Mouse (Mus musculus) limb, embryonic 12.5 days (tissue): ENCODE data around the gene Cnmd. TPM values are rescaled to one million over a fixed set of nuclear protein-coding genes. Genes with fewer than 3 reads are reported as not detected.

ENCODE experiments used
- ATAC-seq: fragments of 200-750 bp; cut with Nextera tagmentation; 2 replicates; pipeline ENCODE4 v1.8.0; 2017; ENCODE audit warnings: low read depth, moderate TSS enrichment; ENCODE audit not compliant: insufficient number of reproducible peaks, insufficient read depth, low FRiP score, low TSS enrichment
- H3K27ac ChIP-seq: fragments of 300-500 bp; sonication (generic); 2 replicates; pipeline ENCODE4 v1.5.1; 2016; ENCODE audit warnings: mild to moderate bottlenecking, moderate library complexity
- H3K27me3 ChIP-seq: fragments of 300-500 bp; sonication (generic); 2 replicates; pipeline ENCODE4 v1.6.1; 2016; ENCODE audit warnings: mild to moderate bottlenecking, moderate library complexity
- H3K36me3 ChIP-seq: fragments of 300-500 bp; sonication (generic); 2 replicates; pipeline ENCODE4 v1.6.1; 2016; ENCODE audit warnings: mild to moderate bottlenecking, moderate library complexity
- H3K4me1 ChIP-seq: fragments of 300-500 bp; sonication (generic); replicated peaks from 2 replicates; pipeline ENCODE4 v1.6.1; 2016
- H3K4me2 ChIP-seq: fragments of 300-500 bp; sonication (generic); 2 replicates; pipeline ENCODE4 v1.6.1; 2016; ENCODE audit warnings: mild to moderate bottlenecking, moderate library complexity
- H3K4me3 ChIP-seq: fragments of 300-500 bp; sonication (generic); replicated peaks from 2 replicates; pipeline ENCODE4 v1.5.1; 2016; ENCODE audit warnings: mild to moderate bottlenecking
- H3K9ac ChIP-seq: fragments of 300-500 bp; sonication (generic); replicated peaks from 2 replicates; pipeline ENCODE4 v1.6.1; 2016; ENCODE audit warnings: mild to moderate bottlenecking, moderate library complexity
- H3K9me3 ChIP-seq: fragments of 300-500 bp; sonication (generic); 2 replicates; pipeline ENCODE4 v1.6.1; 2016; ENCODE audit warnings: mild to moderate bottlenecking, moderate library complexity
- WGBS: fragments of 180-500 bp; shearing (Covaris S2); methylation state at CpG from one replicate; pipeline ENCODE4 v1.1.7; 2016; 5-methylcytosine and 5-hydroxymethylcytosine counted together
- polyA plus RNA-seq: library from polyadenylated mRNA; unstranded; fragments of >200 nt; fragmentation: Nextera tagmentation; extraction: Ambion mirVana; gene quantifications from 2 replicates; pipeline ENCODE4 v1.2.1, GENCODE M21; 2016

Gene Cnmd
- polyA plus RNA-seq, 1 experiment from 2014 or later = 25.1 TPM

- peaks cover 14% of the 10 kb centered on the region for H3K4me1 ChIP-seq
- peaks cover 10% of the 10 kb centered on the region; the same call in 1 of the 2 replicates for H3K27me3 ChIP-seq
- H3K9me3 ChIP-seq = no peaks in the 10 kb centered on the region
- H3K4me3 ChIP-seq = no peak overlapping the region
- WGBS = 83% methylated on average over 9 of the region's 9 CpGs
- ATAC-seq = no peak
- no peak overlapping the region for H3K27ac ChIP-seq
- no peaks in the 10 kb centered on the region for H3K36me3 ChIP-seq
- H3K4me2 ChIP-seq = no peak overlapping the region
- H3K9ac ChIP-seq = no peak overlapping the region
Observed at GRCm38 (mm10) chr14:79642063-79642462, 19.9 kb downstream of the Cnmd start.

GRCm38 (mm10) chr14:79636814-79637213 lies 25.2 kb downstream of the Cnmd start:
- no peak overlapping the region for H3K4me3 ChIP-seq
- H3K9ac ChIP-seq = no peak overlapping the region
- H3K9me3 ChIP-seq = no peaks in the 10 kb centered on the region
- no peak overlapping the region for H3K4me2 ChIP-seq
- H3K4me1 ChIP-seq = 0 out of 2 replicates have a peak, but pooled peaks cover 4% of the 10 kb centered on the region
- no peak for ATAC-seq
- no peaks in the 10 kb centered on the region for H3K27me3 ChIP-seq
- no peak overlapping the region for H3K27ac ChIP-seq
- H3K36me3 ChIP-seq = peaks cover 13% of the 10 kb centered on the region
- WGBS = 53% methylated on average over 4 of the region's 4 CpGs

- Histone ChIP-seq H3K27me3 (no peaks in the 10 kb centered on the region), H3K4me2 (no peak overlapping the region), H3K36me3 (peaks cover 47% of the 10 kb centered on the region), H3K9ac (no peak overlapping the region), H3K4me1 (0 out of 2 replicates have a peak, but pooled peaks cover 4% of the 10 kb centered on the region), H3K4me3 (no peak overlapping the region), H3K9me3 (no peaks in the 10 kb centered on the region), H3K27ac (no peak overlapping the region)
- 88% methylated on average over 2 of the region's 2 CpGs for WGBS
- no peak for ATAC-seq
Observed at GRCm38 (mm10) chr14:79633196-79633595, 28.8 kb downstream of the Cnmd start.

GRCm38 (mm10) chr14:79632330-79632729 lies 29.6 kb downstream of the Cnmd start:
- ATAC-seq = no peak
- Histone ChIP-seq H3K4me2 (no peak overlapping the region), H3K36me3 (peaks cover 56% of the 10 kb centered on the region), H3K27ac (no peak overlapping the region), H3K9me3 (no peaks in the 10 kb centered on the region), H3K9ac (no peak overlapping the region), H3K4me3 (no peak overlapping the region), H3K27me3 (no peaks in the 10 kb centered on the region), H3K4me1 (no peaks in the 10 kb centered on the region)
- 90% methylated on average over 6 of the region's 6 CpGs for WGBS

- Histone ChIP-seq H3K27ac (no peak overlapping the region), H3K9ac (no peak overlapping the region), H3K4me1 (no peaks in the 10 kb centered on the region), H3K9me3 (no peaks in the 10 kb centered on the region), H3K27me3 (no peaks in the 10 kb centered on the region), H3K4me2 (no peak overlapping the region), H3K36me3 (peaks cover 77% of the 10 kb centered on the region), H3K4me3 (no peak overlapping the region)
- ATAC-seq = no peak
- 87% methylated on average over 3 of the region's 3 CpGs for WGBS
Observed at GRCm38 (mm10) chr14:79621143-79621542, 40.8 kb downstream of the Cnmd start.

- WGBS = 94% methylated on average over 7 of the region's 7 CpGs
- H3K9me3 ChIP-seq = no peaks in the 10 kb centered on the region
- H3K4me1 ChIP-seq = no peaks in the 10 kb centered on the region
- ATAC-seq = no peak
- no peak overlapping the region for H3K27ac ChIP-seq
- H3K4me3 ChIP-seq = no peak overlapping the region
- H3K36me3 ChIP-seq = peaks cover 73% of the 10 kb centered on the region
- no peak overlapping the region for H3K9ac ChIP-seq
- no peak overlapping the region for H3K4me2 ChIP-seq
- H3K27me3 ChIP-seq = no peaks in the 10 kb centered on the region
Observed at GRCm38 (mm10) chr14:79619802-79620201, 42.2 kb downstream of the Cnmd start.

- H3K27ac ChIP-seq = no peak overlapping the region
- H3K36me3 ChIP-seq = peaks cover 77% of the 10 kb centered on the region
- H3K4me3 ChIP-seq = no peak overlapping the region
- H3K4me1 ChIP-seq = no peaks in the 10 kb centered on the region
- H3K27me3 ChIP-seq = no peaks in the 10 kb centered on the region
- H3K4me2 ChIP-seq = no peak overlapping the region
- H3K9ac ChIP-seq = no peak overlapping the region
- no peaks in the 10 kb centered on the region for H3K9me3 ChIP-seq
- WGBS = 92% methylated on average over 8 of the region's 8 CpGs
- no peak for ATAC-seq
Observed at GRCm38 (mm10) chr14:79617121-79617828, 44.7 kb downstream of the Cnmd start.

GRCm38 (mm10) chr14:79608286-79608685 lies 53.7 kb downstream of the Cnmd start:
- WGBS = 93% methylated on average over 6 of the region's 6 CpGs
- peaks cover 86% of the 10 kb centered on the region for H3K36me3 ChIP-seq

GRCm38 (mm10) chr14:79607352-79607751 lies 54.6 kb downstream of the Cnmd start:
- Histone ChIP-seq H3K4me1 (no peaks in the 10 kb centered on the region), H3K9me3 (no peaks in the 10 kb centered on the region), H3K36me3 (peaks cover 85% of the 10 kb centered on the region), H3K9ac (no peak overlapping the region), H3K4me2 (no peak overlapping the region), H3K27me3 (no peaks in the 10 kb centered on the region), H3K4me3 (no peak overlapping the region), H3K27ac (no peak overlapping the region)
- 94% methylated on average over 4 of the region's 4 CpGs for WGBS
- ATAC-seq = no peak

More at GRCm38 (mm10) chr14:79608286-79608685, 53.7 kb downstream of the Cnmd start:
- H3K4me2 ChIP-seq = no peak overlapping the region
- no peaks in the 10 kb centered on the region for H3K9me3 ChIP-seq
- ATAC-seq = no peak
- H3K4me1 ChIP-seq = no peaks in the 10 kb centered on the region
- H3K9ac ChIP-seq = no peak overlapping the region
- H3K27ac ChIP-seq = no peak overlapping the region
- H3K4me3 ChIP-seq = no peak overlapping the region
- no peaks in the 10 kb centered on the region for H3K27me3 ChIP-seq

- H3K27me3 ChIP-seq = no peaks in the 10 kb centered on the region
- H3K27ac ChIP-seq = no peak overlapping the region
- WGBS = 93% methylated on average over 3 of the region's 3 CpGs
- H3K9me3 ChIP-seq = no peaks in the 10 kb centered on the region
- no peak for ATAC-seq
- peaks cover 83% of the 10 kb centered on the region for H3K36me3 ChIP-seq
- no peak overlapping the region for H3K4me2 ChIP-seq
- H3K4me3 ChIP-seq = no peak overlapping the region
- no peaks in the 10 kb centered on the region for H3K4me1 ChIP-seq
- no peak overlapping the region for H3K9ac ChIP-seq
Observed at GRCm38 (mm10) chr14:79606867-79607266, 55.1 kb downstream of the Cnmd start.

- no peak overlapping the region for H3K9ac ChIP-seq
- no peaks in the 10 kb centered on the region for H3K27me3 ChIP-seq
Observed at GRCm38 (mm10) chr14:79606392-79606791, 55.6 kb downstream of the Cnmd start.

GRCm38 (mm10) chr14:79605881-79606280 lies 56.1 kb downstream of the Cnmd start:
- H3K27ac ChIP-seq = no peak overlapping the region
- H3K9me3 ChIP-seq = no peaks in the 10 kb centered on the region
- no peak overlapping the region for H3K4me3 ChIP-seq
- ATAC-seq = no peak
- H3K27me3 ChIP-seq = no peaks in the 10 kb centered on the region
- no peak overlapping the region for H3K9ac ChIP-seq
- peaks cover 83% of the 10 kb centered on the region for H3K36me3 ChIP-seq
- no peak overlapping the region for H3K4me2 ChIP-seq
- 90% methylated on average over 2 of the region's 2 CpGs for WGBS
- H3K4me1 ChIP-seq = no peaks in the 10 kb centered on the region

More at GRCm38 (mm10) chr14:79606392-79606791, 55.6 kb downstream of the Cnmd start:
- Histone ChIP-seq H3K36me3 (peaks cover 83% of the 10 kb centered on the region), H3K4me3 (no peak overlapping the region), H3K27ac (no peak overlapping the region), H3K4me2 (no peak overlapping the region), H3K4me1 (no peaks in the 10 kb centered on the region), H3K9me3 (no peaks in the 10 kb centered on the region)
- 94% methylated on average over 6 of the region's 6 CpGs for WGBS
- no peak for ATAC-seq
